Mouse (Mus musculus) stomach, embryonic 14.5 days (tissue): Measurements from ENCODE around the gene Slc1a6. TPM values are rescaled to one million over a fixed set of nuclear protein-coding genes. Genes with fewer than 3 reads are reported as not detected.

ENCODE experiments used
- ATAC-seq: fragments of 200-750 bp; cut with Nextera tagmentation; 2 replicates; pipeline ENCODE4 v1.8.0; 2017; ENCODE audit warnings: low read depth, moderate TSS enrichment; ENCODE audit not compliant: insufficient number of reproducible peaks, insufficient read depth, low FRiP score
- H3K27ac ChIP-seq: fragments of 300-500 bp; sonication (generic); 2 replicates; pipeline ENCODE4 v1.5.1; 2014; ENCODE audit warnings: mild to moderate bottlenecking, low read length, moderate library complexity, mixed read lengths
- H3K27me3 ChIP-seq: fragments of 300-500 bp; sonication (generic); 2 replicates; pipeline ENCODE4 v1.6.1; 2014; ENCODE audit warnings: low read length, control low read depth, mixed read lengths; ENCODE audit not compliant: control insufficient read depth, insufficient read depth
- H3K36me3 ChIP-seq: fragments of 300-500 bp; sonication (generic); 2 replicates; pipeline ENCODE4 v1.6.1; 2014; ENCODE audit warnings: mild to moderate bottlenecking, control low read depth, low read length, moderate library complexity, mixed read lengths; ENCODE audit not compliant: control insufficient read depth, insufficient read depth
- H3K4me1 ChIP-seq: fragments of 300-500 bp; sonication (generic); 2 replicates; pipeline ENCODE4 v1.6.1; 2014; ENCODE audit warnings: low read length, control low read depth, mixed read lengths; ENCODE audit not compliant: control insufficient read depth, insufficient read depth
- H3K4me2 ChIP-seq: fragments of 300-500 bp; sonication (generic); replicated peaks from 2 replicates; pipeline ENCODE4 v1.6.1; 2014; ENCODE audit warnings: low read depth, low read length, control low read depth
- H3K4me3 ChIP-seq: fragments of 300-500 bp; sonication (generic); 2 replicates; pipeline ENCODE4 v1.5.1; 2014; ENCODE audit warnings: low read depth, low read length, control low read depth
- H3K9ac ChIP-seq: fragments of 300-500 bp; sonication (generic); replicated peaks from 2 replicates; pipeline ENCODE4 v1.6.1; 2014; ENCODE audit warnings: low read depth, mild to moderate bottlenecking, control low read depth, low read length, moderate library complexity, mixed read lengths
- H3K9me3 ChIP-seq: fragments of 300-500 bp; sonication (generic); 2 replicates; pipeline ENCODE4 v1.6.1; 2016; ENCODE audit warnings: low read depth, low read length, control low read depth; ENCODE audit not compliant: control insufficient read depth
- WGBS: fragments of 180-500 bp; shearing (Covaris S2); extraction: QIAGEN DNeasy Blood & Tissue Kit; methylation state at CpG from one replicate; pipeline ENCODE4 v1.1.7; 2014; 5-methylcytosine and 5-hydroxymethylcytosine counted together
- polyA plus RNA-seq: library from polyadenylated mRNA; unstranded; fragments of >200 nt; fragmentation: Nextera tagmentation; extraction: Ambion mirVana; gene quantifications from 2 replicates; pipeline ENCODE4 v1.2.1, GENCODE M21; 2014

The Slc1a6 gene
- polyA plus RNA-seq, 1 experiment from 2014 or later: 0.78 TPM

GRCm38 (mm10) chr10:78752452-78753191, 27.7 kb upstream of the Slc1a6 start, which contains the start of gene Ccdc105:
TSS of gene Ccdc105 (minus strand) at chr10:78753065.
- no peaks in the 10 kb centered on the region for H3K27me3 ChIP-seq
- H3K4me2 ChIP-seq: peak within 1 kb of the TSS; percentile 80
- peak; percentile 89 for ATAC-seq
- H3K4me3 ChIP-seq: peak within 1 kb of the TSS; percentile 41
- H3K36me3 ChIP-seq: no peaks in the 10 kb centered on the region
- no peak within 1 kb of the TSS; the same call in 1 of the 2 replicates for H3K27ac ChIP-seq
- H3K4me1 ChIP-seq: no peaks in the 10 kb centered on the region
- H3K9ac ChIP-seq: peak within 1 kb of the TSS; percentile 39
- H3K9me3 ChIP-seq: no peaks in the 10 kb centered on the region
- WGBS: under 1% methylated on average over 61 of the region's 61 CpGs

- Histone ChIP-seq H3K9ac (no peak overlapping the region), H3K4me2 (no peak overlapping the region), H3K27me3 (no peaks in the 10 kb centered on the region), H3K36me3 (no peaks in the 10 kb centered on the region), H3K27ac (no peak overlapping the region), H3K4me3 (no peak overlapping the region), H3K9me3 (no peaks in the 10 kb centered on the region), H3K4me1 (no peaks in the 10 kb centered on the region)
- WGBS: 31% methylated on average over 6 of the region's 6 CpGs
- no peak for ATAC-seq
Observed at GRCm38 (mm10) chr10:78756021-78756420, 24.3 kb upstream of the Slc1a6 start.

GRCm38 (mm10) chr10:78765570-78765969, 14.7 kb upstream of the Slc1a6 start:
- no peaks in the 10 kb centered on the region for H3K4me1 ChIP-seq
- H3K9me3 ChIP-seq: no peaks in the 10 kb centered on the region
- WGBS: 50% methylated on average over 1 of the region's 1 CpGs
- no peak overlapping the region for H3K4me2 ChIP-seq
- H3K27me3 ChIP-seq: no peaks in the 10 kb centered on the region
- H3K27ac ChIP-seq: no peak overlapping the region
- no peak overlapping the region for H3K4me3 ChIP-seq
- H3K9ac ChIP-seq: no peak overlapping the region
- no peaks in the 10 kb centered on the region for H3K36me3 ChIP-seq
- no peak for ATAC-seq

GRCm38 (mm10) chr10:78775830-78776229, 4.5 kb upstream of the Slc1a6 start:
- H3K4me3 ChIP-seq: no peak overlapping the region
- H3K4me1 ChIP-seq: no peaks in the 10 kb centered on the region
- H3K4me2 ChIP-seq: no peak overlapping the region
- no peak for ATAC-seq
- no peaks in the 10 kb centered on the region for H3K9me3 ChIP-seq
- 58% methylated on average over 4 of the region's 4 CpGs for WGBS
- H3K9ac ChIP-seq: no peak overlapping the region
- no peak overlapping the region for H3K27ac ChIP-seq
- H3K36me3 ChIP-seq: no peaks in the 10 kb centered on the region
- H3K27me3 ChIP-seq: no peaks in the 10 kb centered on the region

- 63% methylated on average over 9 of the region's 9 CpGs for WGBS
Observed at GRCm38 (mm10) chr10:78779527-78779926, 769 bp upstream of the Slc1a6 start.

GRCm38 (mm10) chr10:78787566-78788087, 7.3 kb downstream of the Slc1a6 start:
- Histone ChIP-seq H3K4me1 (no peaks in the 10 kb centered on the region), H3K27ac (peak overlapping the region; percentile 13; the same call in 1 of the 2 replicates), H3K4me3 (peak overlapping the region; percentile 34), H3K4me2 (peak overlapping the region; percentile 61), H3K9ac (peak overlapping the region; percentile 18; the same call in 1 of the 2 replicates), H3K36me3 (no peaks in the 10 kb centered on the region), H3K27me3 (no peaks in the 10 kb centered on the region), H3K9me3 (no peaks in the 10 kb centered on the region)
- ATAC-seq: peak; percentile 93
- 5% methylated on average over 22 of the region's 22 CpGs for WGBS

More at GRCm38 (mm10) chr10:78779527-78779926, 769 bp upstream of the Slc1a6 start:
- Histone ChIP-seq H3K4me2 (peak overlapping the region; percentile 98), H3K36me3 (no peaks in the 10 kb centered on the region), H3K4me1 (no peaks in the 10 kb centered on the region), H3K27ac (no peak overlapping the region), H3K9ac (no peak overlapping the region), H3K9me3 (no peaks in the 10 kb centered on the region), H3K4me3 (peak overlapping the region; percentile 56), H3K27me3 (no peaks in the 10 kb centered on the region)
- ATAC-seq: no peak

GRCm38 (mm10) chr10:78790561-78790960, 10.3 kb downstream of the Slc1a6 start:
- Histone ChIP-seq H3K27ac (no peak overlapping the region), H3K9me3 (no peaks in the 10 kb centered on the region), H3K9ac (no peak overlapping the region), H3K4me3 (no peak overlapping the region), H3K4me2 (no peak overlapping the region), H3K27me3 (no peaks in the 10 kb centered on the region), H3K4me1 (no peaks in the 10 kb centered on the region), H3K36me3 (no peaks in the 10 kb centered on the region)
- 28% methylated on average over 1 of the region's 1 CpGs for WGBS
- ATAC-seq: no peak

- no peak overlapping the region for H3K4me3 ChIP-seq
- no peak overlapping the region for H3K9ac ChIP-seq
- H3K4me2 ChIP-seq: no peak overlapping the region
- no peaks in the 10 kb centered on the region for H3K9me3 ChIP-seq
- no peaks in the 10 kb centered on the region for H3K36me3 ChIP-seq
- WGBS: 78% methylated on average over 2 of the region's 2 CpGs
- H3K4me1 ChIP-seq: no peaks in the 10 kb centered on the region
- no peaks in the 10 kb centered on the region for H3K27me3 ChIP-seq
- H3K27ac ChIP-seq: no peak overlapping the region
- no peak for ATAC-seq
Observed at GRCm38 (mm10) chr10:78801449-78801848, 21.2 kb downstream of the Slc1a6 start.
